Mouse (Mus musculus): ENCODE measurements at regions not wholly inside any gene's neighbourhood (a gene's known extent, or its start where the extent isn't known, plus 50 kb on each side); places are given as distances from the start of the nearest gene placed in this dataset.

GRCm38 (mm10) chr10:117434293-117434842 is 54.6 kb upstream of the Cpsf6 start:
- dilution Hi-C loops (cut with MboI; ENCODE audit: extremely low pct_ligation_motif_present, extremely low pct_unique_long_range_greater_than_20kb, low sequenced_read_pairs), result no loop called here
- no peak for DNase-seq (ENCODE audit: extremely low read depth)
- TF ChIP-seq E2F4 (IDR thresholded peaks at IDR 0.05; ENCODE audit: insufficient replicate concordance, low read depth, low read length) (no peak), MYC (IDR thresholded peaks at IDR 0.05; ENCODE audit: low read depth, low read length) (no peak)
- Histone ChIP-seq H3K4me3 (replicated peaks in 1 of 3; ENCODE audit: low read depth in 2 of 3, low read length in 2 of 3, poor library complexity in 1 of 3) (no peak overlapping the region), H3K9ac (ENCODE audit: insufficient read depth, low read depth) (peak overlapping the region; percentile 56; the same call in 1 of the 2 replicates), H3K36me3 (replicated peaks in 1 of 2; ENCODE audit: control insufficient read depth in 1 of 2, insufficient read depth in 1 of 2, low read length in 1 of 2) (no peaks in the 10 kb centered on the region), H3K9me3 (replicated peaks; ENCODE audit: low read length) (no peaks in the 10 kb centered on the region), H3K27ac (ENCODE audit: insufficient read depth, low read depth) (no peak overlapping the region), H3K79me2 (replicated peaks; ENCODE audit: control insufficient read depth, extremely low read depth, insufficient read depth, poor library complexity, severe bottlenecking) (no peaks in the 10 kb centered on the region), H3K4me1 (ENCODE audit: control insufficient read depth in 1 of 2, insufficient read depth in 2 of 2) (peaks cover 0 to 21% of the 10 kb centered on the region in 2 experiments; a peak in 2 of 4 replicates), H3K27me3 (replicated peaks) (no peaks in the 10 kb centered on the region), H3K4me2 (ENCODE audit: insufficient read depth, low read depth, poor library complexity, severe bottlenecking) (no peak overlapping the region)
- in situ Hi-C loops (cut with MboI; ENCODE audit: low pct_ligation_motif_present, low pct_unique_long_range_greater_than_20kb, low sequenced_read_pairs), result loop anchor here (25.0 kb wide), 1 partner anchor 172 kb away; no protein-coding TSS in a partner anchor

- in situ Hi-C loops (cut with MboI; ENCODE audit: low pct_ligation_motif_present, low pct_unique_long_range_greater_than_20kb, low sequenced_read_pairs), result loop anchor here (25.0 kb wide), 1 partner anchor 171 kb away; no protein-coding TSS in a partner anchor
- H3K4me1 ChIP-seq (ENCODE audit: control insufficient read depth in 1 of 2, insufficient read depth in 2 of 2), result peaks cover 0 to 21% of the 10 kb centered on the region in 2 experiments; a peak in 2 of 4 replicates
- DNase-seq (ENCODE audit: extremely low read depth), result no peak
- no peak overlapping the region for H3K4me3 ChIP-seq (replicated peaks in 1 of 3; ENCODE audit: low read depth in 2 of 3, low read length in 2 of 3, poor library complexity in 1 of 3)
- no peak overlapping the region for H3K9ac ChIP-seq (ENCODE audit: insufficient read depth, low read depth)
- dilution Hi-C loops (cut with MboI; ENCODE audit: extremely low pct_ligation_motif_present, extremely low pct_unique_long_range_greater_than_20kb, low sequenced_read_pairs), result no loop called here
- no peaks in the 10 kb centered on the region for H3K27me3 ChIP-seq (replicated peaks)
- H3K4me2 ChIP-seq (ENCODE audit: insufficient read depth, low read depth, poor library complexity, severe bottlenecking), result no peak overlapping the region
- no peaks in the 10 kb centered on the region for H3K79me2 ChIP-seq (replicated peaks; ENCODE audit: control insufficient read depth, extremely low read depth, insufficient read depth, poor library complexity, severe bottlenecking)
- no peaks in the 10 kb centered on the region for H3K9me3 ChIP-seq (replicated peaks; ENCODE audit: low read length)
- no peaks in the 10 kb centered on the region for H3K36me3 ChIP-seq (replicated peaks in 1 of 2; ENCODE audit: control insufficient read depth in 1 of 2, insufficient read depth in 1 of 2, low read length in 1 of 2)
- TF ChIP-seq RCOR1 (conservative IDR thresholded peaks at IDR 0.05; ENCODE audit: low read depth, low read length) (no peak), CHD1 (IDR thresholded peaks at IDR 0.05; ENCODE audit: low read depth, low read length) (no peak), E2F4 (IDR thresholded peaks at IDR 0.05; ENCODE audit: insufficient replicate concordance, low read depth, low read length) (no peak), UBTF (IDR thresholded peaks at IDR 0.05; ENCODE audit: low read depth, low read length) (no peak), ELF1 (IDR thresholded peaks at IDR 0.05; ENCODE audit: low read depth, low read length) (no peak), ZKSCAN1 (IDR thresholded peaks at IDR 0.05; ENCODE audit: borderline replicate concordance, low read depth, low read length) (no peak), JUN (IDR thresholded peaks at IDR 0.05; ENCODE audit: insufficient read depth, low read depth, low read length) (no peak), SIN3A (IDR thresholded peaks at IDR 0.05; ENCODE audit: low read length) (no peak), USF2 (conservative IDR thresholded peaks at IDR 0.05; ENCODE audit: low read depth, low read length) (no peak), ZC3H11A (IDR thresholded peaks at IDR 0.05; ENCODE audit: low read depth, low read length) (no peak), MXI1 (IDR thresholded peaks at IDR 0.05; ENCODE audit: low read depth, low read length) (no peak), PAX5 (IDR thresholded peaks at IDR 0.05; ENCODE audit: low read length) (no peak), CTCF (conservative IDR thresholded peaks at IDR 0.05 in 1 of 2, IDR thresholded peaks at IDR 0.05 in 1 of 2; ENCODE audit: low read depth in 2 of 2, low read length in 2 of 2) (no peak), KAT2A (IDR thresholded peaks at IDR 0.05; ENCODE audit: insufficient replicate concordance, low read length) (no peak), RAD21 (IDR thresholded peaks at IDR 0.05; ENCODE audit: low read depth, low read length) (no peak), ZNF384 (IDR thresholded peaks at IDR 0.05; ENCODE audit: low read depth, low read length) (no peak), TCF12 (IDR thresholded peaks at IDR 0.05; ENCODE audit: low read depth, low read length) (no peak), MYC (IDR thresholded peaks at IDR 0.05; ENCODE audit: low read depth, low read length) (no peak)
- no peak overlapping the region for H3K27ac ChIP-seq (ENCODE audit: insufficient read depth, low read depth)
These were observed 53.9 kb upstream of the Cpsf6 start for GRCm38 (mm10) chr10:117433547-117434292.

Measured in CH12.LX (cell line).